Mouse (Mus musculus) WW6 (cell line): Measurements from ENCODE around the gene Atad5.
"Not testable (repeated sequence)": the region's sequence is repeated elsewhere in the genome, so short reads cannot be mapped to it uniquely, and the experiment has no call there.

Experiments
- DNase-seq: peaks from one replicate; pipeline ENCODE4 v3.0.0-alpha.2; 2013; ENCODE audit warnings: low read depth, low spot score

Atad5 gene

GRCm38 (mm10) chr11:80088917-80089816, at the start of gene Atad5:
Gene Atad5 (plus strand): TSS chr11:80089400.
- DNase-seq: peak; percentile 80

DNA sequence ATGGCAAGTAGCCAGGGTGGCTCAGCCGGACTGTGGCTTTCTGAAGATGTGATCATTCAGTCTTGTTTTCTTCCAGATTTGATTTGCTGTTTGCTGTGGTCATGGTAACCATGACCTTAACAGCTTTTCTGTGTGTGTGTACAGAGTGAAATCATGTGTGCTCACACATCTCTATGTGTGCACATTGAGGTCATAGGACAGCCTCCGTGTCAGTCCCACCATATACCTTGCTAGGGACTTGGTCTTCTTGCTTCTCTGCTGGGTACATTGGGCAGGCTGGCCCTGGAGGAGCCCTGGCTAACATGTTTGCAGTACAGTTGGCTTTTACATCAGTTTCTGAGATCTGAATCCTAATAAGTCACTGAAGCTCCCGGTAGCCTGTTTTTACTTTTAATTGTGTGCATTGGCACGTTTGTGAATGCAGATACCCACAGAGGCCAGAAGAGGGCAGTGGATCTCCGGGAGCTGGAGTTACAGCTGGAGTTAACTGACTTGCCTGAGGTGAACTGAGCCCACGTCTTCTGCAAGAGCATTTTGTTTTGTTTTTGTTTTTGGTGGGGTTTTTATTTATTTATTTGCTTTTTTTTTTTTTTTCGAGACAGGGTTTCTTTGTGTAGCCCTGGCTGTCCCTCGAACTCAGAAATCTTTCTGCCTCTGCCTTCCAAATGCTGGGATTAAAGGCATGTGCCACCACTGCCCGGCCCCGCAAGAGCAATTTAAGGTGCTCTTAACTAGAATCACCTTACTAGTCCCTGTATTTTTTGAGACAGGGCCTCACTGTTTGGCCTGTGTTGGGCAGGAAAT, 46.4 kb upstream of the Atad5 start:
- DNase-seq: peak; percentile 31

GRCm38 (mm10) chr11:80043419-80043817, 45.8 kb upstream of the Atad5 start:
- no peak for DNase-seq

DNA sequence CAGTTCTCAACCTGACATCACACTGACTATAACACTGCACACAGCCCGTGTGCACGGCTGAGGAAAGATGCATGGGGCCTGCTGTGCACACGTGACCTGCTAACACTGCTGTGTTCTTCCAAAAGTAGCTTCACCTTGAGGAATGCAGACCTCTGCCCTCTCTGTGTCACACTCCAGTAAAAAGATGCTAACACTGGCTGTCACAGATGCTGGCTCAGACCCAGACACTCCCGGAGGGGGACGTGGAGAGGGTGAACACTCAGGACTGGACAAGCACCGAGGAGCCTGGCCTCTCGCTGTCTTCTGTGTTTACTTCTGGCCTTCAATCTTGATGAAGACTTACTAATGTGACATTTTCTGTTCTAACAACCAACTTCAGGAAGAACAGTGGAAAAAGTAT, 42.3 kb upstream of the Atad5 start:
- DNase-seq: no peak

DNA sequence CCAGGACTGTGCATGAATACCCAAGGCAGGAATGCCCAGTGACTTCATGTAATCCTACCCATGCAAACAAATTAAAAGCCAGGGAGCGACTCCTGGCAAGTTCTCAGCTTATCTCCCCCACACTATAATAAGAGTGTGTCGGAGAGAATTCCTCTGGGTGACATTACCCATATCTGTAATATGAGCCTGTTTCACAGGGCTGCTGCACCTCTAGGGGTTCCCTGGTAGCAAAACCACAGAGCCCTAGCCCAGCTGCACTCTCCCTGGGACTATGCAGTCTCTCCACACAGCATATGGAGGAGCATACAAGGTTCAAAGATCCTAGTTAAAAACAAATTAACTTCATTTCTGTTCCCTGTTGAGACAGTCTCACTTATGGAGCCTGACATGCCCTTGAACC, 39.1 kb upstream of the Atad5 start:
- no peak for DNase-seq

DNA sequence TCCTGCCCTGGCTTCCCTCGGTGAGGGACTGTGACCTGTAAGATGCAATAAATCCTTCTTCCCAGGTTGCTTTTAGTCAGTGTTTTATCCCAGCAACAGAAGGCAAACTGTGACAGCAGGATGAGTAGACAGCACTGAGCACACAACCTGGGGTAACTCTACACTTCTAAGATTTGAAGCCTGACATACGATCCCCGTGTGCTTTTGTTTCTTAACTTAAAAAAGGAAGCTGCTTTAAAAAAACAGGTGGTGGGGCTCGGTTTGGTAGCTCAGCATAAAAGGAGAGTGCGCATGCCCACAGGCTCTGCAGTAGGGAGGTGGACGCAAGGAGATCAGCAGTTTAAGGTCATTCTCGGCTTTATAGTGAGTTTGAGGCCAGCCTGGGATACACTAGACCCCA, 36.7 kb upstream of the Atad5 start:
- no peak for DNase-seq

DNA sequence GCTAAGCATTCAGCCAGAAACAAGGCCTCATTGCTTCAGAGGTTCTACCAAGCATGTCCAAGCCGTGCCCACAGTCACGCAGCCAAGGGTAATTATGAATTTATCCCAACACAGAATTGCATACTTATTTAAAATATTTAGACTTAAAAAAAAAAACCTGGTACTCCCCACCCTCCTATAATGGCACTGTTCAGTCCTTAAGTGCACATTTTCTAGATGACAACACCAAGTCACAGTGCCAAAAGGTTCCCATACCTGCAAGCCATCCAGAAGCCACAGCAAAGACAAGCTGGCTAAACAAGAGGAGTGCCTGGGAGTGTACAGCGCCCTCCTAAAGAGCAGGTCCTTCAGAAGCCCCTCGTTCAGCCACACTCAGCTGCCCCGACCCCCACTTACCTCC, 36.0 kb upstream of the Atad5 start:
- DNase-seq: no peak

DNA sequence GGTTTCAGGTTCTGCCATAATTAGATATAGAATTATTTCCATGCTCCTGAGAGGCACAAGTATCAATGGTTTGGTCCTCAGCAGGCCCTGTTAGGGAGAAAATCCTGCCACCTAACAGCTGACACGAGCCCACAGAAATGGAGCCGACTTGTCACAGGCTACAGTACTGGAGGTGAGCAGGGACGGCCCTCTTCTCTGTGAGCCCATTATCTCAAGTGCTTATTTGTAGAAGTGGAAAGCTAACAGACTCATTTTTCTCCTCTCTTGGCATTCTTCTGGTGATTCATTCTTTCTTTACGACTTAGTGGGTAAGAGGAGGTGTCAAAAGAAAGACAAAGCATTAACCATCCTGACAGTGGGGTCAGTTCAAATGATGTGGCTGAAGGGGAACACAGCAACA, 34.5 kb upstream of the Atad5 start:
- no peak for DNase-seq

- DNase-seq: no peak
Observed at GRCm38 (mm10) chr11:80056141-80056540, 33.1 kb upstream of the Atad5 start.

GRCm38 (mm10) chr11:80062159-80062558, 27.0 kb upstream of the Atad5 start:
- DNase-seq: no peak

GRCm38 (mm10) chr11:80066373-80066772, 22.8 kb upstream of the Atad5 start:
- DNase-seq: not testable (repeated sequence)

DNA sequence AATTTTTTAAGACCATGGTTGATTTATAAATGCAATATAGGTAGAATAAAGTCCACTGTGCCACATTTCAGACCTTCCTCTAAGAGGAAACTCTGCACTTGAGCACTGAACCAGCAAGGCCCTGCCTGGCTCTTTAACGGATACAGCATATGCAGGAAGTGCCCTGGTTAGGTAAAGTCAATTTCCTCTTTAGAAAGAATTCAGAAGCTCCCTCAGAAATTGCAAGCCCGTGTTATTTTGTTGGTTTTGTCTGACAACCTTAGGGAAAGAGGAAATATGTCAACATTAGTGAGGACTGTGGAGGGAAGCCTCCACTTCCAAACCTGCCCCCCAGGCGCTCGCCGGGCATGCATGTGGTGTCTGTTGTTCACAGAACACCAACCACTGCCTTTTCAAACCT, 21.6 kb upstream of the Atad5 start:
- DNase-seq: no peak

DNA sequence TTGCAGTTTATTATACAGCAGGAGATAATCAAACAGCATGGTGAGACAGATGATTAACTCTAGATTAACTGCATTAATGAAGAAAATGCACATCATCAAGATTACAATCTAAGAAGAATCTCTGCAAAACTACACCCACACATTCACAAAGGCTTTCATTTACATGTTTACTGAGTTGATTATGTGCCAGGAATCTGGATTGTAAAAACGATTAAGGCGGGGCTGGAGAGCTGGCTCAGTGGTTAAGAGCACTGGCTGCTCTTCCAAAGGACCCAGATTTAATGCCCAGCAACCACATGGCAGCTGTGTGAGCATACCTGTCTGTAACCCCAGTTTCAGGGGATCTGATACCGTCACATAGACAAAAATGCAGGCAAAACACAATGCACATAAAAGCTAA, 19.4 kb upstream of the Atad5 start:
- no peak for DNase-seq

GRCm38 (mm10) chr11:80071039-80071438, 18.2 kb upstream of the Atad5 start:
- no peak for DNase-seq

DNA sequence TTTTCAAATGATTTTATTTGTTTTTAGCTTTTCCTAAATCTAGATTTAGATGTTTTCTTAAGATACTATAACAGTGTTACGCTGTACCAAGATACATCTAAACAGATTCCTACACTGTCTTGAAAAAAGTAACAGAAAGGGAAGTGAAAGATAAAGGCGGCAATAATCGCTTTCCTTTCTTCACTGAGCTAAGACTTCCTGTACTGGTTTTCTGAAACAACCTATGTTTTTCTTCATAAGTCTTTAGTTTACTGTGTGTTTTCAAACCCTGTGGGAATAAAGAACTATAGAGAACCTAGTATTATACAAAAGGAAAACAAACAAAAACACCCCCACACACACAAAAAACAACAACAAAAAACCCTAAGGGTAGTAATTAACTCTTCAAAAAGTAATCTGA, 16.8 kb upstream of the Atad5 start:
- no peak for DNase-seq

DNA sequence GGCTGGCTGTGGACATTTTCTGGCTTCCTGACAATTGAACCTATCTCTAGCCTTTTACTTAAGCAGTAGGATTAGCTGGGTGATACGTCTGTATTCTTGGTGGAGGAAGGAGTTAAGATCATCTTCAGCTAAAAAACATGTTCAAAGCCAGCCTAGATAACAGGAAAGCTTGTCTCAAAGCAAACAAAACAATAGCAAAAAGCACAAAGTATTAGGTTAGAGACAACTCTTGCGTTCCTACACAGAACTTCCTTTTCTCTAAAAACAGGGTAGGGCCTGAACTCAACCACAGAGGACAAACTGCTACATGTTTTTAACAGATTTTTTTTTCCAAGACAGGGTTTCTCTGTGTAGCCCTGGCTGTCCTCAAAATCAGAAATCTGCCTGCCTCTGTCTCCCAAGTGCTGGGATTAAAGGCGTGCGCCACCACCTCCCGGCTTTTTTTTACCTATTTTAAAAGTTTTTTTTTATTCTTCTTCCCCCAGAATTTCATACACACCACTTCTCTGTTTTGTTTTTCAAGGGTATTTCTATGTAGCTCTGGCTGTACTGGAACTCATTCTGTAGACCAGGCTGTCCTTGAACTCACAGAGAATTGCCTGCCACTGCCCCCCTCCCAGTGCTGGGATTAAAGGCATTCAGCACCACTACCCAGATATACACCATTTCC, 13.5 kb upstream of the Atad5 start:
- DNase-seq: no peak

GRCm38 (mm10) chr11:80077784-80078545, 11.2 kb upstream of the Atad5 start:
- DNase-seq: no peak

DNA sequence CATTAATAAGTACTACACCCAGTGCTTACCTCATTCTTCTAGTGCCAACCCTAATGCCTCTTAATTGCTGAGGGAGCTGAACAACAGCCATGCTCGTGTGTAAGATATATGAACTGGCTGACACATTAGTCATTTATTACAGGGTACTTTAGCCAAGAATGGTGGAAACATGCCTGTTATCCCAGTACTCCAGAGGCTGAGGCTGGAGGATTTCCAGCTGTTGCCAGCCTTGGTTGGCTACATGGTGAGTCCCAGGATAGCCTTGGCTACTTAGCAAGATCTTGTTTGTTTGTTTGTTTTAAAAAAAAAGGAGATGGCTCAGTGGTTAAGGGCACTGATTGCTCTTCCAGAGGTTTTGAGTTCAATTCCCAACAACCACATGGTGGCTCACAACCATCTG, 10.4 kb upstream of the Atad5 start:
- DNase-seq: no peak

DNA sequence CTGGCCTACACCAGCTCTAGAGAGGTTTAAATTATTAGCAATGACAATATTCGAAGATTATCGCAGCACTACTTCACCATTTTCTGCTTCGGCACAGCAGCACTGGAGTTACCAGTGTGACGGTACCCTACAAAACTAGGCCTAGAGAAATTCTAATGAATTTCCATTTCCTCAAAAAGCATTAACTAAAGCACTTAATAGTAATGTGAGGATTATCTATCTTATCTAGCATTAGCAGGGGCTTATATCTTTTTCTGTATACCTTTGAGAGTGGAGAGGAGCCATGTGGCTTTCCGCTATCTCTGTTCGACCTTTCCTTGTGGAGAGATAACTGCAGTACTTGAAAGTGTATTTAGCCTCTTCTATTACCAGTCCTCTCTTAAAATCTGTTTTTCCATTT, 9.4 kb upstream of the Atad5 start:
- no peak for DNase-seq

- no peak for DNase-seq
Observed at GRCm38 (mm10) chr11:80080381-80080825, 8.8 kb upstream of the Atad5 start.
